Mouse (Mus musculus): ENCODE results near the gene Neu4.
"Not testable (repeated sequence)": the region's sequence is repeated elsewhere in the genome, so short reads cannot be mapped to it uniquely, and the experiment has no call there.

DNA sequence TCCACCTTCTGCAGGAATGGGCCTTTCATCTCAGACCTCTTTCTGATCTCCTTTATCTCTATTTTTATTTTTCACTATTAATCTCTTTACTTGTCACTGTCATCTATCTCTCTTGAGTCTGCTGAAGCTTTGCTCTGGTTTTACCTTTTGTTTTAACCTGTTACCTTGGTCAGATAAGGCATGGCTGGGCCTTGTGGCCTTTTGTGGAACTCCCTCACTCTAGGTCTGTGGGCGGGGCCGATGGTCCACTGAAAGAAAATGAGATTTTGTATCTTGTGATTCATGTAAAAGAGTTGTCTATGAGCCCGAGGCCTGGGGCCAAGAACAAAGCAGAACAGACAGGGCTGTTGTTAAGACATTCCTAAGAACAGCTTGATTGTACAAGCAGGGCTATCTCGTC lies 49.5 kb upstream of the Neu4 start:
- not testable (repeated sequence) for TF ChIP-seq CTCF, EP300 (IDR thresholded peaks at IDR 0.05; ENCODE audit: low read depth)

Data from liver, postnatal 0 days (tissue).